Mouse (Mus musculus) macrophage (primary cell): ENCODE data around the gene 4930404N11Rik. TPM values are rescaled to one million over a fixed set of nuclear protein-coding genes. Genes with fewer than 3 reads are reported as not detected.

ENCODE experiments used
- H3K27ac ChIP-seq: fragments of 350-480 bp; formaldehyde crosslinking; 2 replicates; pipeline ENCODE4 v1.9.0; 2021
- H3K36me3 ChIP-seq: fragments of 350-480 bp; formaldehyde crosslinking; 2 replicates; pipeline ENCODE4 v1.9.0; 2021; ENCODE audit errors: inconsistent target
- H3K4me3 ChIP-seq: fragments of 350-480 bp; formaldehyde crosslinking; 2 replicates; pipeline ENCODE4 v1.9.0; 2021; ENCODE audit errors: inconsistent target
- H3K79me2 ChIP-seq: fragments of 350-480 bp; formaldehyde crosslinking; 2 replicates; pipeline ENCODE4 v1.9.0; 2021; ENCODE audit errors: inconsistent target
- WGBS: methylation state at CpG from one replicate; pipeline ENCODE4 v1.1.7; 2026; ENCODE audit warnings: inconsistent platforms; ENCODE audit not compliant: missing documents; 5-methylcytosine and 5-hydroxymethylcytosine counted together
- polyA plus RNA-seq: library from polyadenylated mRNA; stranded (reverse); fragments of 250-400 nt; gene quantifications from 3 replicates; pipeline ENCODE4 v1.2.4, GENCODE M21; 2018; ENCODE audit warnings: inconsistent platforms

Gene 4930404N11Rik
- polyA plus RNA-seq, 1 experiment from 2014 or later = 9.8 TPM

DNA sequence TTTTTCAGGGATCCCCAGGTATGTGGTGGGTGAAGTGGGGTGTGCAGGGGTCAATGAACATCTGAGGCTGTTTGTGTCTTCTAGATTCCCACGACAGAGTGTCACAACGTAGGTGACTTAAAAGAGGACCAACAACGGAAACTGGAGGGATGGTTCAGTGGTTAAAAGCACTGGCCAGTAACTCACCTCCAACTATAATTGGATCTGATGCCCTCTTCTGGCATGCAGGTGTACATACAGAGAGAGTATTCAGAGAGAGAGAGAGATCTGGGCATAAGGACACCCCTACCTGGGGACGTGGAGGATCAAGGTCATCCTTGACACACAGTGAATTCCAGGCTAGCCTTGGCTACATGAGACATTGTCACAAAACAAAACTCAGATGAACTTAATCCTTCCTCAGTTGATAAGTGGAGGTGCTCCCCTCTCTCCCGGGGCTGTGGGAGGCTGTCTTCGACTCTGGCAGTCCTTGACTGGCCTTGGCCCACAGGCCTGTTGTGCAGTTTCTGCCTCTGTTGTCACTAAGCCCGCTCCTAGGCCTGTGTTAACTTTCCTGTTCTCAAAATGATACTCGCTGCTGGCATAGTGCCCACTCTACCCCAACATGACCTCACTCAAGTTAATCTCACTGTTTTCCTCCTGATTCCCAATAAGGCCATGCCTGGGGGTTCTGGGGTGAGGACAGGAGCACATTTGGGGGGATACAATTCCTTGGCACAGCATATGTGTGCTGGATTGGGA is 21.0 kb downstream of the 4930404N11Rik start:
- WGBS = 48% methylated on average over 8 of the region's 8 CpGs
- H3K79me2 ChIP-seq = no peaks in the 10 kb centered on the region

DNA sequence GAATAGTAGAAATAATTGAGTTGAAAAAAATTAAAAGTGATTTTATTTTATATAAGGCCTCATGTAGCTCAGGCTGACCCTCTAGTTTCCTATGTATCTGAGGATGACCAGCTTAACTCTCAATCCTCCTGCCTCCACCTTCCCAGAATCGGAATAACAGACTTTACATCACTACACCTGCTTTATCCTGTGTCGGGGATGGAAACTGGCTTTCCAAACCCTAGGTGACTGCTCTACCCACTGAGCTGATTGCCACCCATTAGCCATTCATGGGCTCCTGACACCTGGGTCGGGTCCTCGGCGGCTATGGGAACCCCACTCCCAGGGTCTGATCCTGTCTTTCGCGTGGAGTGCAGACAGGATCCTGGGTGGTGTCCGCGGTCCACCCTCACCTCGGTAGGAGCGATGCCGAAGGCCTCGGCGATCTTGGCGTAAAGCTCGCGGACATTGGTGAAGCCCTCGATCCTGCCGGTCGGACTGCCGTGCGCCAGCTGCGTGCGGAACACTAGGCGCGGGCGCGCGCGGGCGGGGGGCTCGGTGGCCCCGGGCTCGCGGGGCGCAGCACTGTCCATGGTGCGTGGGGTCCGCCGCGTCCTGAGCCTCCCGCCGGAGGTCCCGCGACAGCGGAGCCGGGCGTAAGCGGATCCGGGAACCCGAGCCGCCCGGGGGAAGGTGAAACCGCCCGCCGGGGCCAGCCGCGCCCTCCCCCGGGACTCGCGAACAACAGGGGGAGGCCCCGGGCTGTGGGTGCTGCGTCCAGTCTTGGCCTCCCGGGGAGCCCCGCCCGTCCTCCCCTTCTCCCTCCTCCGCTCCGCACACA is 22.7 kb downstream of the 4930404N11Rik start, which contains the start of gene Gipc3:
Gene Gipc3, minus strand, starts transcription at position 581 of the 820 bp plus-strand sequence.
- no peaks in the 10 kb centered on the region for H3K36me3 ChIP-seq
- no peak within 1 kb of the TSS for H3K27ac ChIP-seq
- H3K4me3 ChIP-seq = no peak within 1 kb of the TSS
- no peaks in the 10 kb centered on the region for H3K79me2 ChIP-seq
- WGBS = 7% methylated on average over 44 of the region's 67 CpGs

More for the DNA sequence above, 21.0 kb downstream of the 4930404N11Rik start:
- Histone ChIP-seq H3K36me3 (no peaks in the 10 kb centered on the region; the same call in 1 of the 2 replicates), H3K27ac (no peak overlapping the region), H3K4me3 (no peak overlapping the region)

GRCm38 (mm10) chr10:81341333-81341949 is 24.2 kb downstream of the 4930404N11Rik start:
- no peaks in the 10 kb centered on the region for H3K79me2 ChIP-seq
- WGBS = 50% methylated on average over 16 of the region's 16 CpGs
- no peaks in the 10 kb centered on the region for H3K36me3 ChIP-seq
- no peak overlapping the region for H3K4me3 ChIP-seq
- H3K27ac ChIP-seq = no peak overlapping the region

DNA sequence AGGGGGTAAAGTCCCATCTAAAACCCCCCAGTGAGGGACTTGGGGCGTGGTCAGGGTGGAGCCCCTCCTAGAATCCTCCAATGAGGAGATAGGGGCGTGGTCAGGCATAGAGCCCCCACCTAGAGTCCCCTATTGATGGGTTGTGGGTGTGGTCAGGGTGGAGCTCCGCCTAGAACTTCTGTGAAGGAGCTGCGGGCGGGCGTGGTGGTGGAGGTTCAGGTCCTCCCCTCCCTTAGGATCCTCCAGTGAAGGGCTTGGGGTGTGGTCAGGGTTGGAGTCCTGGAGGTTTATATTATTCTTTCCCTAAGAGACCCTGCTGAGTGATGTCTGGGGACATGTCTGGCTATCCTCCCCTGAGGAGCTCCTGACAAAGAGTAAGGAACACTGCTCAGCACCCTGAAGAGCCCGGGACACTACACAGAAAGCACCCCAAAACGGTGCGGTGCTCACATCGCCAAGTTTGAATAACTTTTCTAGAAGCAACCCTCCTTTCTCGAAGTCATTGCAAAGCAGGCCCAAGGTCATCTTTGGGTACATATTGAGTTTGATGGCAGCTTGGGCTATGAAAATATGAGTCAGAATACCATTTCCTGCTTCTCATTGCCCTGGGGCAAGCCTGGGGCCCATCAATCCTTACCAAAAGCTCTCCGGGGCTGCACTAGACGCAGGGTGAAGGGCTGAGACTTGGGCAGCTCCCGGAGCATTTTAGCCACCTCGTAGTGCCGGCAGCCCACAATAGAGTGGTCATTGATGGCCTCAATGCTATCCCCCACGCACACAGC is 24.9 kb downstream of the 4930404N11Rik start:
- no peaks in the 10 kb centered on the region for H3K36me3 ChIP-seq
- 85% methylated on average over 17 of the region's 17 CpGs for whole genome bisulfite sequencing
- no peak overlapping the region for H3K4me3 ChIP-seq
- no peaks in the 10 kb centered on the region for H3K79me2 ChIP-seq
- no peak overlapping the region for H3K27ac ChIP-seq

DNA sequence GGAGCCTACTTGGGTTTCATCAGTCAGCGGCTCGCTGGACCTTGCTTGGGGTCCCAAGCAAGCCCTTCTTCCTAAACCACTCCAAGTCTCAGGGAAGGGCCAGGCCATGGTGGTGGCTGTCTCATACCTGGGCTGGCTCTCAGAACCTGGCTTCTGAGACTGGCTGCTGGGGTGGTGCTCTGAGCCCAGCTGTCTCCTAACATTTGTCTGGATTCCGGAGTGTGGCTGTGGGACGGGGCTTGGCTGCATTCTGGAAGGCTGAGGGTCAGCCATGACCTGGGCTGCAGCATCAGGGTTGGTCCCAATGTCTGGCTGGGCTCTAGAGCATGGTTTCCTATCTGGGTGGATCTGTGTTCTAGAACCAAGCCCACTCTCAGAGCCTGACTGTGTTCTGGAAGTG is 29.1 kb downstream of the 4930404N11Rik start:
- Histone ChIP-seq H3K4me3 (no peak overlapping the region), H3K79me2 (no peaks in the 10 kb centered on the region), H3K27ac (no peak overlapping the region), H3K36me3 (no peaks in the 10 kb centered on the region)
- WGBS = 87% methylated on average over 4 of the region's 4 CpGs

GRCm38 (mm10) chr10:81335393-81336340 is 29.9 kb downstream of the 4930404N11Rik start:
- no peaks in the 10 kb centered on the region for H3K36me3 ChIP-seq
- 83% methylated on average over 15 of the region's 19 CpGs for WGBS
- no peak overlapping the region for H3K27ac ChIP-seq
- no peak overlapping the region for H3K4me3 ChIP-seq
- H3K79me2 ChIP-seq = no peaks in the 10 kb centered on the region

GRCm38 (mm10) chr10:81334324-81334723 is 31.3 kb downstream of the 4930404N11Rik start:
- 88% methylated on average over 11 of the region's 11 CpGs for WGBS
- no peaks in the 10 kb centered on the region for H3K36me3 ChIP-seq
- H3K79me2 ChIP-seq = no peaks in the 10 kb centered on the region
- no peak overlapping the region for H3K4me3 ChIP-seq
- no peak overlapping the region for H3K27ac ChIP-seq

DNA sequence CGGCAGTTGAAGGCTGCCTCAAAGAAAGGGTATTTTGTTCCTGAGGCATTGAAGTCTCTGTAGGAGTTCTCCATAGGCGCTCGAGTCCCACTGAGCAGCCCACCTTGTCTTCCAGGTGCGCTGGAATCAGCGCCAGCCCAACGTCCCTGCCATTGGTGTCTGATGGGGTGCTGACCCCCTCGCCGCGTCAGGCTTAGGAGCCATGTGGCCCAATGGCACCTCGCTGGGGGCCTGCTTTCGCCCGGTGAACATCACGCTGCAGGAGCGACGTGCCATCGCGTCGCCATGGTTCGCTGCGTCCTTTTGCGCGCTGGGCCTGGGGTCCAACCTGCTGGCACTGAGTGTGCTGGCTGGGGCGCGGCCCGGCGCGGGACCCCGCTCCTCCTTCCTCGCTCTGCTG is 33.3 kb downstream of the 4930404N11Rik start:
- Histone ChIP-seq H3K27ac (no peak overlapping the region), H3K36me3 (no peaks in the 10 kb centered on the region), H3K79me2 (no peaks in the 10 kb centered on the region), H3K4me3 (no peak overlapping the region)
- 97% methylated on average over 22 of the region's 29 CpGs for WGBS

DNA sequence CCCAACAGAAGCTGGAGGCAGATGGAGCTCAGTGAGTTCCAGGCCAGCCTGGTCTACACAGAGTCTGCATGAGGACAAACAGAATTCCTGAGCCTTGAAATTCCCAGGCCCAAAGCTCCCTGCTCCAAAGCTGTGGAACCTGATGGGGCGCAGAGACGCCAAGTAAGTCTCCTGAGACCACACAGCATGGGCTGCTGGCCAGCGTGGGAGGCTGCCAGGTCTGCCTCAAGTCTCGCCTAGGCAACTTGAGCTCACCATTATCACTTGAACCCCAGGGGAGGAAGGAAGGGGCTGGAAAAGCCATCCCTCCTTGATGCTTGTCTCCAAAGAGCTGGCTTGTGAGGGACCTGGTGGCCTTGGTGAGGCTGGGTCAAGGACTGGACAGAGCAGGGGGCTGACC is 35.6 kb downstream of the 4930404N11Rik start:
- Histone ChIP-seq H3K4me3 (no peak overlapping the region), H3K79me2 (no peaks in the 10 kb centered on the region), H3K36me3 (peaks cover 16% of the 10 kb centered on the region), H3K27ac (no peak overlapping the region)
- WGBS = 79% methylated on average over 4 of the region's 4 CpGs

- WGBS = 51% methylated on average over 10 of the region's 10 CpGs
- Histone ChIP-seq H3K4me3 (no peak overlapping the region), H3K27ac (no peak overlapping the region), H3K36me3 (peaks cover 22% of the 10 kb centered on the region), H3K79me2 (no peaks in the 10 kb centered on the region; the same call in 1 of the 2 replicates)
Measured at GRCm38 (mm10) chr10:81329194-81329975, 36.2 kb downstream of the 4930404N11Rik start.

DNA sequence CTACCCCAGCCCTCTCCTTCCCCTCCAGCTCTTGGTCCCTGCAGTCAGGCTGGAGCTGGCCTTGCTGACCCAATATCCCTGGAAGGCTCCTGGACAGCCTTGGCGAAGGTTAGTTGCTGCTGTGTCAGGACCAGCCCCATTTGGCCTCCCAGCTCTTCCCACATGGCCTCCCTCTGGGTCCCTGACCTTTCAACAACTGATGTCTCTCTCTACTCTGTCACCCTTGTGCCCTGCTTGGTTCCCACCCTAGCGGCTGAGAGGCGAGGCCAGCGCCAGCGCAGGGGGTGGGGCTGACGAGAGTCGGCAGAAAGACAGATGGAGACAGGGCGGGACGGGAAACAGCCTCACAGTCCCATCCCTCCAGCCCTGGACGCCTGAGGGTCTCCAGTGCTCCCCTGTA is 37.2 kb downstream of the 4930404N11Rik start, which contains the start of gene Tbxa2r:
Gene Tbxa2r, plus strand, starts transcription at position 346 of the 400 bp plus-strand sequence.
- 44% methylated on average over 10 of the region's 10 CpGs for WGBS
- peaks cover 32% of the 10 kb centered on the region for H3K36me3 ChIP-seq
- H3K4me3 ChIP-seq = no peak within 1 kb of the TSS
- peaks cover 6% of the 10 kb centered on the region; the same call in 1 of the 2 replicates for H3K79me2 ChIP-seq
- H3K27ac ChIP-seq = no peak within 1 kb of the TSS

DNA sequence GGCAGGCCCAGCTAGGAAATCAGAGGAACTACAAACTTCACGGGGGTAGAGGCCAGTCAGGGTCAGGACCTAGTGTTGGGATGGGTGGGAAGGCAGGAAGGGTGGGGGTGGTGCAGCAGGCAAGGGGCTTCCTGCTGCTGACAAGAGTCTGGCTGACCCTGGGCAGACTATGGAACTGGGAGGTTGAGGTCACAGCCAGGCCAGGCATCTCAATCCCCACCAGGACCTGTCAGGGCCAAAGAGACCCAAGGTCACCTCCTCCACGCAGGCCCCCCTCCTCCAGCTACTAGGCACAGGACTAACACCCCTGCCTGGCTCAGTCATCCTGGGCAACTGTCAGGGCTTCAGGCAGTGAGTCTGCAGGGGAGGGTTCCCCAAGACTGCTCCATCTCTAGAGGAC is 37.7 kb downstream of the 4930404N11Rik start:
- WGBS = 46% methylated on average over 2 of the region's 2 CpGs
- no peak overlapping the region for H3K27ac ChIP-seq
- no peak overlapping the region for H3K4me3 ChIP-seq
- peaks cover 36% of the 10 kb centered on the region for H3K36me3 ChIP-seq
- peaks cover 10% of the 10 kb centered on the region; the same call in 1 of the 2 replicates for H3K79me2 ChIP-seq
